Mouse (Mus musculus) layer of hippocampus, adult 9-10 months (tissue): ENCODE results near the gene Gm8857.
"Not testable (repeated sequence)": the region's sequence is repeated elsewhere in the genome, so short reads cannot be mapped to it uniquely, and the experiment has no call there.

Experiments used
- DNase-seq: peaks from one replicate; pipeline ENCODE4 v3.0.0; 2022; ENCODE audit warnings: low spot score

The Gm8857 gene

DNA sequence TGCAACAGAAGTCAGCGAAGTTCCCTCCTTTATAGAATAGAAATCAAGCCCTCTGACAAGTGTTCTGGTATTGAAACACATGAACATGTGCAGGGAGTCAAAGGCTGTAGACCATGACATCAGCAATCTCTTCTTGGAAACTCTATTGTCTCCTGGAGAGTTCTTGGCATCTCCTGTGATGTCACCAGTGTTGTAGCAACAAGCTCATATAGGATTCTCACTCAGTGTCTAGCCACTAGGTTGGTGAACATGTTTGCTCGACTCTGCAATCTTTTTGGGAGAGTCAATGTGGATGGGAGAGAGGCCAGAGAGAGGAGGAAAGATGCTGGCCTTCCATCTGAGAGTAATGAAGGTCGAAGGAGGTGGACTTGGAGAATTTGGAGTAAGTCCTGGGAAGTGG is at the start of gene Gm8857, which contains the start of gene Gm8871:
Gene Gm8857 (plus strand): TSS at position 303 of the 400 bp plus-strand sequence.
Gene Gm8871 (plus strand): TSS at position 301 of the 400 bp plus-strand sequence.
- not testable (repeated sequence) for DNase-seq

DNA sequence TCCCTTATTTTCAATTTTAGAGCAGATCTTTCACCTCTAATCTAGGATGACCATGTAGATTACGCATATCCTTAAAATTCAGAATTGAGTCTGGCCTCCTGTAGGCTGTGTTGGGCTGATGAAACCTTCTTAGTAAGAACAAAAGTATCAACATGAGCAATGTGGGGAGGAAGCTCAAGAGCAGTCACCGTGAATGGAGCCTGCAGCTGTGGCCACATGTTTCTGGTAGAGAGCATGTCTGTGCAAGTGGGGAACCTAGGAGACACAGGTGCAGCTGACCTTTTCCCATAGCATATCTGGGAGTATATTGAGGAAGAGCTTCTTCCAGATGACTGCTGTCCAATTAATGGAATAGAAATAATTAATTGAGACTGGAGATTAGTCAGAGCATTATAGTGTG is 5.9 kb downstream of the Gm8857 start:
- DNase-seq: not testable (repeated sequence)

DNA sequence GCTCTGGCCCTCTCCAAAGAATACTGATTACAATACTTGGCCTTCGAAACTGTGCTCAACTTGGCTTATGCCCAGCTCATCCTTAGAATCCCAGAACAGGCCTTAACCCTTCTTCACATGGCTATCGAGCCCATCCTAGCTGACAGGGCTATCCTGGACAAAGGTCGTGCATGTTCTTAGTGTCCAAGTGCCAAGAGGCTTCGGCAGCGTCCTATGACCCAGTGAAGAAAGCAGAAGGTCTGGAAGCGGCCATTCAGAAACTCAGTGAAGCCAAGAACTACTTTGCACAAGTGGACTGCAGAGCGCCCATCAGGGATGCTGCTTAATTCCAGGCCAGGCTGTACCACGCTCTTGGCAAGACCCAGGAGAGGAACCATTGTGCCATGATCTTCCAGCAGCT is 10.4 kb downstream of the Gm8857 start:
- not testable (repeated sequence) for DNase-seq
